21 mouse cellular contexts compared by ENCODE assay signal in the genomic region with DNA sequence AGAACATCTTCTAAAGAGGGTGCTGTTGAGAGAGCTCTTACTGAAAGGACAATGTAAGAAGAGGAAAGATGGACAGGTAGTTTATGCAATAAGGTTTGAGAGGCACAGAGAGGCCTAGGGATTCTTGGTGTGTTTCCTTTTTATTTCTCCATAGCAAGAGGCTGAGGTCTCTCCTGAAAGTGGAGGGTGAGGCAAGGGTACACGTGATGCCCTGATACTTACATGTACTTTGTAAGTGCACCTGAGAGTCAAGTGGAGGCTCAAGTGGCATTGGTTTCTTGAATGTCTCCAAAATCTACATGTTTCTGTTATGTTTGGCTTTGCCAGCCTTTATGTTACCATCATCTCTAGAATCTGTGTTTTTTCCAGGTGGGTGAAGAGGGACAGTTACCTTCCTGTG. TPM values are rescaled to one million over a fixed set of nuclear protein-coding genes. Genes with fewer than 3 reads are reported as not detected.
DNase-seq lines count a peak whose midpoint lies in the region; ATAC-seq and TF ChIP-seq lines count a peak whose summit lies in the region.
"Had no signal": no experiment of that assay in that cellular context is flagged by ENCODE, and none has a peak within 500 bp of the region (broad histone marks: within the 10 kb centered on the region; RNA-seq: fewer than 3 reads in every experiment).

No protein-coding gene starts in this region.

- TF ChIP-seq CTCF in lung, postnatal 0 days (IDR thresholded peaks at IDR 0.05): no peak
- TF ChIP-seq CTCF in lung, adult 2 months (IDR thresholded peaks at IDR 0.05; ENCODE audit: insufficient read depth, low read length): no peak

- no peak overlapping the region for H3K9ac ChIP-seq in lung, postnatal 0 days (replicated peaks; ENCODE audit: low read depth)

- peak; percentile 56 for DNase-seq in lung, postnatal 0 days (ENCODE audit: low spot score)
- DNase-seq in lung, adult 2 months: no peak
- peak; percentile 18 for DNase-seq in lung, postnatal 36 days
- DNase-seq in lung, postnatal 10 days: no peak
- DNase-seq: adrenal gland, adult 2 months; adrenal gland, adult 8-10 months; adrenal gland, postnatal 10 days; adrenal gland, postnatal 14 days; adrenal gland, postnatal 25 days; adrenal gland, postnatal 36 days; B cell, adult 2 months; cerebellum, adult 11 months; cerebellum, adult 11-12 months; cerebellum, adult 18-20 months had no signal

- H3K27me3 ChIP-seq in lung, postnatal 0 days (replicated peaks; ENCODE audit: insufficient read depth, low read length): no peaks in the 10 kb centered on the region
- H3K27me3 ChIP-seq: CH12.LX, Patski had no signal

- no peak overlapping the region for H3K27ac ChIP-seq in lung, postnatal 0 days (ENCODE audit: low read length)

- no peaks in the 10 kb centered on the region for H3K9me3 ChIP-seq in lung, postnatal 0 days (ENCODE audit: low read length)
- H3K9me3 ChIP-seq: G1E had no signal

- no peak overlapping the region for H3K4me2 ChIP-seq in lung, postnatal 0 days (replicated peaks; ENCODE audit: low read depth, low read length)

- no peak for TF ChIP-seq POLR2A in lung, adult 2 months (IDR thresholded peaks at IDR 0.05; ENCODE audit: borderline replicate concordance, extremely low read depth, low read depth, low read length)

- no peaks in the 10 kb centered on the region for H3K36me3 ChIP-seq in lung, postnatal 0 days (ENCODE audit: insufficient read depth, low read length)

- H3K4me1 ChIP-seq in lung, postnatal 0 days (ENCODE audit: insufficient read depth, low read depth, low read length): no peaks in the 10 kb centered on the region
- H3K4me1 ChIP-seq in lung, adult 2 months (ENCODE audit: control insufficient read depth, insufficient read depth, low read length): no peaks in the 10 kb centered on the region

- 64% methylated on average over 1 of the region's 1 CpGs for WGBS in lung, postnatal 0 days
- WGBS in lung, adult 2 months: 74% methylated on average over 1 of the region's 1 CpGs

- ATAC-seq in lung, postnatal 0 days: peak; percentile 74
- ATAC-seq: activated CD4-positive, CD25-positive, alpha-beta regulatory T cell, adult 4 months; CD4-positive, CD25-positive, alpha-beta regulatory T cell, adult 4 months; Patski had no signal

- H3K4me3 ChIP-seq in lung, postnatal 0 days (ENCODE audit: low read depth, low read length): no peak overlapping the region
- no peak overlapping the region for H3K4me3 ChIP-seq in lung, adult 2 months (replicated peaks; ENCODE audit: extremely low read depth, low read depth, low read length)

- TF ChIP-seq EP300 in lung, postnatal 0 days (IDR thresholded peaks at IDR 0.05): 0 out of 2 replicates have a peak, but pooled peaks have one; percentile 12

RNA-seq across cellular contexts. Expression of gene Pole, which starts 10.5 kb away (rescaled TPM):
- polyA plus RNA-seq in lung, postnatal 0 days (2015; fragmentation: Nextera tagmentation; extraction: Ambion mirVana): 2.2 and 2.4 TPM in 2 replicates
- polyA plus RNA-seq in lung, adult 2 months (2012; rRNA removed): 1.0 and 1.7 TPM in 2 replicates

RNA-seq across cellular contexts. Expression of gene Pxmp2, which starts 10.7 kb away (rescaled TPM):
- polyA plus RNA-seq in lung, postnatal 0 days (2015; fragmentation: Nextera tagmentation; extraction: Ambion mirVana): 12.8 and 14.4 TPM in 2 replicates
- polyA plus RNA-seq in lung, adult 2 months (2012; rRNA removed): 10.5 and 11.5 TPM in 2 replicates

RNA-seq across cellular contexts. Expression of gene Pgam5, which starts 26.9 kb away (rescaled TPM):
- polyA plus RNA-seq in lung, postnatal 0 days (2015; fragmentation: Nextera tagmentation; extraction: Ambion mirVana): 32.0 and 33.6 TPM in 2 replicates
- 13.7 and 14.2 TPM in 2 replicates for polyA plus RNA-seq in lung, adult 2 months (2012; rRNA removed)

RNA-seq across cellular contexts. Expression of gene P2rx2, which starts 46.4 kb away (rescaled TPM):
- 3.5 and 3.8 TPM in 2 replicates for polyA plus RNA-seq in lung, postnatal 0 days (2015; fragmentation: Nextera tagmentation; extraction: Ambion mirVana)
- polyA plus RNA-seq in lung, adult 2 months (2012; rRNA removed): 1.2 TPM in 2 replicates
- polyA plus RNA-seq: activated CD4-positive, CD25-positive, alpha-beta regulatory T cell, adult 4 months; CD4-positive, CD25-positive, alpha-beta regulatory T cell, adult 4 months; G1E had no signal

RNA-seq across cellular contexts. Expression of gene Lrcol1, which starts 47.9 kb away (rescaled TPM):
- 2.0 and 2.1 TPM in 2 replicates for polyA plus RNA-seq in lung, postnatal 0 days (2015; fragmentation: Nextera tagmentation; extraction: Ambion mirVana)
- 0.19 and 0.51 TPM in 2 replicates for polyA plus RNA-seq in lung, adult 2 months (2012; rRNA removed)
- polyA plus RNA-seq: activated CD4-positive, CD25-positive, alpha-beta regulatory T cell, adult 4 months; adrenal gland, adult 2 months; brain, embryonic 14.5 days; C2C12; CD4-positive, CD25-positive, alpha-beta regulatory T cell, adult 4 months; G1E; Patski had no signal

Comparison
In these comparisons a context has a peak if more than half of its experiments do, and no peak if none do; other contexts are left out.
1. DNase-seq: peak in lung, postnatal 0 days (single experiment) and lung, postnatal 36 days (single experiment); none in lung, adult 2 months (single experiment) and lung, postnatal 10 days (single experiment).